Mouse (Mus musculus): ENCODE results near the gene Fyn.

Fyn gene

DNA sequence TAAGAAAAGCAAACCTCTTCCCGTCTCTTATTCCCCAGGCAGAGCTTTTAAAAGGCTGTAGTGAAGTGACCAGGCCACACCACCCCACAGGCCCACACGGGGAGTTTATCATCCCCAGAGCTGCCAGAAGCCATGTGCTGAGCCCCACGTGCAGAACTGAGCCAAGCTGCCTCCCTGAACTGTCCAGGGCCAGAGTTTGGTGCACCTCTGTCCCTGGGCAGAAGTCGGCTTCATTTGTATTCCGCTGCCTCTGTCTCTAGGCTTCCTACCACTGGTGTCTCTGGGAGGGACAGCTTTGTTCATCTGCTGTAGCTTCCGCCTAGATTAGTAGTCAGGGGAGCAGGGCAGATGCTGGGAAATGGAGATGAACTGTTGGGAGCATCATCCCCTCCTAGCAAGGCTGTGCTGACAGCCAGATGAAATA, 172.8 kb downstream of the Fyn start:
- DNase-seq = peak; percentile 28 to 30

DNA sequence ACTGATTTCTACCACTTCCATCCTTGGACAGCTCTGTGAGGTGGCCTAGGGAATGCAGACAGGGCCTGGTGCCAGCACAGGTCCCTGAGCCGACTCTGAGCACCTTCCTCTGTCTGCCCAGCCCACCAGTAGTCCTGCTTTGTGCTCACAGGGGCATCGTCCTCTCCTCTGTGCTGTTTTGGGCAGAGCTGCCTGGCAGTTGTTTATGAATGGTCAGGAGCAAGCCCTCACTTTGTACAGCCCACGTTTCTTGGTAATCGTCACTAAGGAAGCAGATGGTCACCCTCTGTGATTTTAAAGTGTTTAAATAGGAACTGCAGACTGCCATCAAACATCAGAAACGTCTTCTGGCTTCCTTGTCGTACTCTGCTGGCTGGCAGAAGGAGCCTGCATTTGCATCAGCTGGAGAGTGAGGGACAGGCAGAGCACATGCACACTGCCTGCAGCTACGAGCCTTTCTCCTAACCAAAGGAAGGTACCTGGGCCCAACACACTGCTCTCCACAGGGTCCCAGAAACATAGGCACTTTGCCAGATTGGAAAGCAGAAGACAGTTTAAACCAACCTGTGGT, 173.4 kb downstream of the Fyn start:
- peak; percentile 81 to 83 for DNase-seq

DNA sequence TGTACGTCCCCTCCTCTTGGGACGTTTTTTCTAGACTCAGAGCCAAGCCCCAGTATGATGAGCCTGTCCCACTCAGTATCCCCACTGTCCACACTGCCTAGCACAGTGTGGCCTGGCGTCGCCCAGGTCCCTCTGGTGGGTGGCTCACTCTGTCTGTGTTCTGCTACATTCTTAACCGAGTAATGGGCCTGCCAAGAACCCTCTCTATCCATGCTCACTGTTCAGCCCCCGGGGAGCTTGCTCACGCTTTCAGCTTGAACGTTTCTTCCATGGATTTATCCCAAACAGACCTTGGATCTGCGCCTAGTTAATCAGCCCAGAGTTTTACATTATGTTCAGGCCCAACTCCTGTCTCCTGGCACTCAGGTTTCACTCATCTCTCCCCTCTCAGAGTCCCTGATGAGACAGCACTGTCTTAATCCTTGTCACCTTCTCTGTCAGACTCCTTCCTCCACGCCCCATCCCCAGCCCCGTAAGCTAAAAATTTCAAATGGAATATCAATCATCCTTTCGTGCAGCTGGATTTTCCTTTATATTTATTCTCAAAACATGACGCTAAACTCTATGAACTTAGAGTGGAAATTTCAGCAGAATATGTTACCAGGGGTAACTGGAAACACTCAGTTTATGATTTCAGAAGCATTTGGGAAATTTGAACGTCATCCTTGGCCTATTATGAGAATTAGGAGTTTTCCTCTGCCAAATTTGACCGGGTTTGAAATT, 174.0 kb downstream of the Fyn start:
- DNase-seq = peak; percentile 67 to 76

DNA sequence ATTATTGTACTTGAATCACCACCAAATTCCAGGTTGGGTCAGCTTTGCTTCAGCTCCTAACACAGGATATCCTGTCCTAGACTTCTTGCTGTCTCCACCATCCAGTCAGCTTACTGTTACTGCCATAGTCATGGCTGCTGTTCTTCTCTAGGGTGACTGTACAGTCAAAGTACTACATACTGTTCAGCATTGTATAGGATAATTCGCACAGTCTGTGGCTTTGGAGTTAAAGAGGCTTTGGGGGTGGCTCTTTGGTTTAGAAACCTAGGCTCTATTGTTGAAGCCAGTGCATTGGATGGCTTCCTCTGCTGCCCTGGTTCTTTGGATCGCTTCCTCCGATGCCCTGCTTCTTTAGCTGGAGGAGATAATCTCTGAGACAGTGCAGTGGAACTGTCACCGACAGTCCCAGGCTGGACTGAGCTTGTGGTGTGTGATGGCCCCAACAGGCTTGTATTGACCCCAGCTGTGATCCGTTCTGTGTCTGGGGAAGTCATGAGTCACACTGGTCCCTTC, 174.7 kb downstream of the Fyn start:
- no peak for DNase-seq

DNA sequence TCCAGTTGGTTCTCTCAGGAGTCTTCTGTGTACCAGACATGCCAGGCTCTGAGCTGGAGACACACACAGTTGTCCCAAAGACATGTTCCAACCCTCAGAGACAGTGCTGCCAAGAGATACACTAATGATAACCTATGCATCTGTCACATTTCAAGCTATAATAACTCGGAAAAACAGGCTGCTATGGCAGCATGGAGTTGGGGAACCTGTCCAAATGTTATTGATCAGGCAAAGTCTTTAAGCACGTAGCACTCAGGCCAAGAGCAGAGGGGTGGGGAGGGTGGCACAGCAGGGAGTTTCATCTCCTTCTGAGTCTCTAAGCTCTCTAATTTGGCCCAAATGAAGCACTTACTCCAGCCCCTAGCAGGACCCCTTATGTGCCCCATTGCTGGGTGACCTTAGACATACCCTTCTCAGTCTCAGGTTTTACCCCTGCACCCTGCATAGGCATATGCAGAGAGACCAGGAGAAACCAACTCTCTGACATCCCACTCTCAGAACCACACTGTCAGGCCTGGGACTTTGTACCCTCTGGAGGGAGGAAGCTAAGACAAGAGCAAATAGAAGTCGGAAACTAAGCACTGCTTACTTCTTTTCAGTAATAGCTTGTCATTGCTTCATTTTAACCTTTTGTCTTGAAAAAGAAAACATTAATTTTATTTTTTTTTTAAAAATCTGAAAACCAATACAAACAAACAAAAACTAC, 178.9 kb downstream of the Fyn start:
- DNase-seq = no peak

DNA sequence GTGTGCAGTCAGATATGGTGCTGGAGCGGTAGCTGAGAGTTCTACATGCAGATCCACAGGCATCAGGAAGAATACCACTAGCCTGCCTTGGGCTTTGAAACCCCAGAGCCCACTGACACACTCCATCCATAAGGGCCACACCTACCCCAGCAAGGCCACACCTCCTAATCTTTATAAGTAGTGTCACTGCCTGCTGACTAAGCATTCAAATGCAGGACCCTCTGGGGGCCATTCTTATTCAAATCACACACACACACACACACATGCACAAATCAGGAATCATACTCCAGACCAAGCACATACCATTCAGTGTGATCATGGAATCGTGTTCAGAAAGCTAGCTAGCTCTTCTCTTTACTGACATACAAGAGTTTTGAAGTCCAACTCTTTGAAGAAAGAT, 182.1 kb downstream of the Fyn start:
- DNase-seq = no peak

DNA sequence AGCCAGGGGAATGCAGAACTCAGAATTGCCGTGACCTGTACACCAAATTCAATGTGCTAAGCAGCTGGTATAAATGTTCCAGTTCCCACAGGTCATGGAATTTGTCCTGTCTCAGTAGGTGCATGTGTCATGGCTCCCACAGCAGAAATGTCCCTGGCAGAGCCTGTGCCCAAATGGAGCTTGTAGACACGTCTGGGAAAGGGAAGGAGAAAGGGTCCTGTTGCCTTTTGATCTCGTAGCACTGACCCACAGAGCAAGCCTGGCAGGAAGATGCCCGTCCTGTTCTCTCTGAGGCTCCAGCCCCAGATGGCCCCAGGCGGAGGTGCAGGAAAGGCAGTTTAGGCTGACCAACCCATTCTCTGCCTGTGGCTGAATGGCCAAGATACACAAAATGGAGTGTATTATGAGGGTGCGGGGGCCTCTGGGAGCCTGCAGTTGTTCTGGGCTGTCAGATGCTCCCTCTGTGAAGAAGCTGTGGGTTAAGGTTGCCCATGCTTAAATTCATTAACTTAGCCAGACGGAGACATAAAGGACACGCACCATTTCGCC, 183.1 kb downstream of the Fyn start:
- DNase-seq = peak; percentile 34 to 40

DNA sequence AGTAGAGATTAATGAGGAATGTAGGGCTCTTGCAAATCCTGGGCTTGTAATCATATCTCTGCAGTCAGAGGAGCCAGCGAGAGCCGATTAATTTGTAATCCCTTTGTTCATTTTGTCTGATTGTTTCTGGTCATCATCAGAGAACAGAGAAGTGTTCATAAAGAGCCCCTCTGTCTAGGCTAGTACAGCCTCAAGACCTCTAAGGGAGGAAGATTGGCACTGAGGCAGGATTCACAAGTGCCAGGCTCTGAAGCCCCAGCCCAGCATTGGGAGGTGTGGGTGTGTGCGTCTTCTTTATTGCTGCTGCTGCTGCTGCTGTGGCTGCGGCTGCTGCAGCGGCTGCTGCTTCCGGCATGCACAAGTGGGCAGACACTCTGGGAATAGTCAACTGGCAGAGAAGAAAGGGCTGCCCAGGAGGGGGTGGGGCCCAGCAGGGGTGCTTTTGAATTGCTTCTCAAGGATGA, 183.7 kb downstream of the Fyn start:
- peak in 1 of 2 experiments; percentile 52 for DNase-seq

DNA sequence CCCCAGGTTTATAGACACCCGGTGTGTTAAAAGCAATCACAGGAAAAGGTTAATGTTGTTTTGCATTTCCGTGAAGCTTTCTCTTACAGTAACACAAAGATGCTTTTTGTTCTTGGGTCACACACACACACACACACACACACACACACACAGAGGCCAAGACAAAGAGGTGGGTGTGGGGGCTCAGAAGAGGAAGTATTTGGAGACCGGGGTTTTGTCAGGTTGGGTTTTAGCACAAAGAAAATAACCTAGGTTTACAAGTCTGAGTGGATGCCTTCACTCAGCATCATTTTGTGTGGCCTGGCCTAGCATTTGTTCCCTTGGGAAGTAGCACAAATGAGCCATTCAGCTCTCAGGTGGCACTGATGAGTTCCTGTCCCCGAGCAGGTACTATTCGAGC, 184.2 kb downstream of the Fyn start:
- DNase-seq = no peak

DNA sequence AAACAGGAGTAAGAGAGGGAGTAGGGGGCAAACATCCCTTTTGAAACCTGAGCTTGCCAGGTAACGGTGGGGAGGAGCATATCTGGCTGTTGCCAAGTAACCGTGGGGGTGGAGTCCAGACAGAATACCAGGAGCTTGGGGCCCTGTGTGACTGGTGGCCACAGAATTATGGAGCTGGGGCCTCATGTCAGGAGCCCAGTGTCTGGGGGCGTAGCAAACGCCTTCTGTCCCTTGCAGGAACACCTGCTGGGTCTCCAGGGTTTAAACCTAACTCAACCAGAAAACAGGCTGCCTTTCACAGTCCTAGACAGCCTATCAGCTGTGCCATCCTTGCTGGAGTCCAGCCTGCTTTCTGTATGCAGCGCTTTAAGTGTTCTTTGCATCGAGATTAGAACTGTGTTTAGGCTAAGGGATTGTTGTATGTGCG, 186.6 kb downstream of the Fyn start:
- peak; percentile 34 to 50 for DNase-seq

DNA sequence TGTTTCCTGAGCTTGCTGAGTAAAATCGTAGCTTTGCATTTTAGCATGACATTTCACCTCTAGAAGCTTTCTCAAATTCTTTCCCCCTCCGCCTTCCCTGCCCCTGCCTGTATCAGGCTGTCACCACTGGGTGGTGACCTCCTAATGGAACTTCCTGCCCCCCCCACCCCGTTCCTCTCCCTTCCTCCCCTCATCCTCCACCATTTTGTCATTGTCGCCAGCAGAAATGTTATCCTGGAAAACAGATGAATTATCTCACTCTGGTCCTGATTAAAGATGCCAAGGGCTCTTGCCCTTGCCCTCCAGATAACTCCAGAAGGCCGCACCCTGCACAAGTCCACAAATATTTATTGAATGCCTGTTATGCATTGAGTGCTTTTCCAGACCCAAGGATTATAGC, 187.1 kb downstream of the Fyn start:
- DNase-seq = no peak

DNA sequence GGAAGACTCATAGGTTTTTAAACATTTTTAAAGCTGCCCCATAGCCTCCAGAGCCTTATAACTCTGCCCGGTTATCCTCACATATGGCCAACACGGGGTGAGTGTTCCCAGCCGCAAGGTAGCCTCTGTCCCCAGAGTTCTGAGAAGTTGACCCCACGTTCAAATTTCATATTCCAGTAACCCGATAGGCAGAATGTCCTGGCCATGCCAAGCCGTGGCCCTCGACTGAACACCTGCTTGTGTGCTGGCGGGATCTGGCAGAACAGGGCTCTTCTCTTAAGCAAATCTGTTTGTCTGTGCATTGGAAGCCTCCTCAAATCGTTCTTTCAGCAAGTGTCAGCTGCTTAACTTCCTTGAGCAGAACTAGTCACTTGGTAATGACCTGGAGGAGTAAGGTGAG, 188.7 kb downstream of the Fyn start:
- no peak for DNase-seq

DNA sequence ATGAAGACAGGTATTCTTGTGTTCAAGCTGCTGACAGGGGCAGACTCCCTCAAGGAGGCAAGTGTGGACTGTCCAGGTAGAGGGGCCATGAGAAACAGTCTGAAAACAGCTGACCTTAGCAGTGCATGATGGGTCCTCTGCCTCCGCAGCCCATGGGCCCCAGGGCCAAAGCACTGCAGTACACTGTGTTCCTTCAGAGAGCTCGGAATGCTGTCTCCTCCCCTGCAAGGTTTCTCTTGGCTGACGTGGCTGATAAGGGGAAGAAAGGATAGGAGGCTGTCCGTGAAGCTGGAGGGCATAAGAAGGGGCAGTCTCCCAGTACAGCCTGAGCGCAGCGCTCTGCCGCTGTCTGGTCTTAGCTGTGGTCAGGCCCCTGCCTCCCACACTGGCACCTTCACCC, 189.2 kb downstream of the Fyn start:
- DNase-seq = no peak

DNA sequence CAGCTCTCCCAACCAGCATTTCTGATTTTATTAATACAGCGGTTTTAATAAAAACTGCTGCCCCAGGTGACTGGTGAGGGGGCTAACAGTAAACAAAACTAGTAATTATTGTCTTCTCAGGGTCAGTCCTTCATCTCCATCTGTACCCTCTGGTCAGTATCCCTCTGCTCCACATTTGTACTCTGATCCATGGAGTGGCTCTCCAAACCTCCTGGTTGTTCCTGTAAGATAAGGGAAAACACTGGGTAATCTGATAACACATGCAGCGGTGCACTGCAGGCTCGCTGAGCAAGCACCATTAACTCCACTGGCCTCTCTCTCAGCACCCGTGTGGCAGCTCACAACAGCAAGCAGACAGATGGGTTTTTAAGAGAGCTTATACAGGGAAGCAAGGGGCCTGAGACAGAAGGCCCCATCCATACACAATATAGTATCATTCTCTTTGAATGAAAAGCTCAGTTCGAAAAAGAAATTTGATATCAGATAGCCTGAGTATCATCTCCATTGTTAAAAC, 189.9 kb downstream of the Fyn start:
- no peak for DNase-seq

DNA sequence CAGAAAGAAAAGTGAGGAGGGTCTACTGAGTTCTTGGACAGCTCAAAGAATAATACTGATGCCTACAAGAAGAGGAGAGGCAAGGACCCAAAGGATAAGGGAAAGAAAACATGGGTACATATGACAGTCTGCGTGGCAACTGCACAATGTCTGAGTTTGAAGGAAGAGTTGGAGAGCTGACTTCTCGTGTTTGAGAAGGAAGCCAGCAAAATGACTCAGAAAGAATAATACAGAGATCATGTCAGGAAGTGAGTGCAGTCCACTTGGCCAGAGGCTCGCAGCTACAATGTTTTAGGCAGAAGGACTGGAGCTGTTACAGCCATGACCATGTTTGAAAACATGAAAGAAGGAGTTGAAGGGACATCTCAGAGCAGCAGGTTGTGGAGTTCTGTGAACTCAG, 190.7 kb downstream of the Fyn start:
- DNase-seq = no peak

DNA sequence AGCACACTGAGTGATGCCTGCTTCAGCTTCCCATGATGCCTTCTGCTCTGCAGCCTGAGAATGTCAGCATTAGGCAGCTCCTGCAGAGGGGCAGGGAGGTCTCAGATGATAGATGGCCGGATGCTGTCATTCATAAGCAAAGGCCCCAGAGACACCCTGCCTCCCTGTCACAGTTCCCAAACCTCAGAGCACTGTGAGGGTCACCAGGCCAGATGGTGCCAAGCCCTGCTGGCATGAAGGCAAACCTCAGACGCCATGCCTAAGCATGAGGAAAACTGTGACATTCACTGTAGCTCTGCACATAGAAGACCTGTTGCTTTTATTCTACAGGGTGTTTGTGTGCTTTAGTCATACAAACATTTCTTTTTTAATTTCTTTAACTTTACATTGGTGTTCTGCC, 193.7 kb downstream of the Fyn start:
- DNase-seq = peak; percentile 36 to 60

DNA sequence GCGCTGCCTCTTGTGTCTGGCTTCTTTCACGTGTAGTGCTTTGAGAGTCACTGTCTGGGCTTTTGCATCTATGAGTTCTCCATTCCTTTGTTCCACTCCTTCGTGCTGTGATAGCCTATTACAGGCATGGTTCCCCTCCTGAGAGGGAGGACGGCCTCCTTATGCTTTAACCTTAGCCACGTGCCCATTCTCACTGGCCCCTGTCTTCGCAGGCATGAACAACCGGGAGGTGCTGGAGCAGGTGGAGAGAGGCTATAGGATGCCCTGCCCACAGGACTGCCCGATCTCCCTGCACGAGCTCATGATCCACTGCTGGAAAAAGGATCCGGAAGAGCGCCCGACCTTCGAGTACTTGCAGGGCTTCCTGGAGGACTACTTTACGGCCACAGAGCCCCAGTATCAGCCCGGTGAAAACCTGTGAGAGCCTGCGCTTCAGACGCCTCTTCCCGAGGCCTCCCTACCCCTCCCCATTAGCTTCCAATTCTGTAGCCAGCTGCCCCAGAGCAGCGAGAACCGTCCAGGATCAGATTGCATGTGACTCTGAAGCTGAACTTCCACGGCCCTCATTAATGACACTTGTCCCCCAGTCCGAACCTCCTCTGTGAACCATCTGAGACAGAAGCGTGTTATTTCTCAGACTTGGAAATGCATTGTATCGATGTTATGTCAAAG, 195.0 kb downstream of the Fyn start:
- DNase-seq = no peak

DNA sequence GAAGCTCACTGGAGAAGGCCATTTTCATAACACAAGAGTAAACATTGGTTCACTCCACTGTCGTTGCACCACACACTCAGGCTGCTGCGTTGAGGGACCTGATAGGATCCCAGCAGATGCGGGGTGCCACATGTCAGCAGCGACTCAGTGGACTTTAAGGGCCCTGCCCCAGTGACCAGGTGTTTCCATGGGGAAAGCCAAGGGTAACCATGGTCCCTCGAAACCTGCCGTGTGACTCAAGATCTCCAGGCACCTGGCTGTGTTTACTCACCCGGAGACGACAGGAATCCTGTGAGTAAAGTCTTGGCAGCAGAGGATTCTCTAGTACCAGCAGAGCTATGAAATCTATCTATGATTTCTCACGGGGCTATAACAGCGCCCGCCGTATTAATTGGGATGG, 198.2 kb downstream of the Fyn start:
- DNase-seq = no peak

DNA sequence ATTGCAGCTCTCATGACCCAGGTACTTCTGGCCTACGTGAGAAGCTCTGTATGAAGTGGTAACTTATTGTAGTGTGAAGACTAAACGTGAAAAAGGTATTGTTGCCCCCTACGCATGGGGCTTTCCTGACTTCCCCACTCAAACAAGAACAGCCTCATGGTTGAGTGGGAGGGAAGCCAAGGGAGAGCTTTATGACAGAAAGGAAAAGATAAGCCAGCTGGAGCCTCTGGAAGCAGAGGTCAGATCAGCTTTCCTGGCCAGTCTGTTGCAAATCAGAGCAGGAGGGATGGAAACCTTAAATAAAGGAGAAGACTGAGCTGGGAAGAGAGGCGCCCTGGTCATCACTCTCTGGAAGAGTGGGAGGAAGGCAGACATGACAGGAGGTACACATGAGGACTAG, 200.3 kb downstream of the Fyn start:
- DNase-seq = no peak

DNA sequence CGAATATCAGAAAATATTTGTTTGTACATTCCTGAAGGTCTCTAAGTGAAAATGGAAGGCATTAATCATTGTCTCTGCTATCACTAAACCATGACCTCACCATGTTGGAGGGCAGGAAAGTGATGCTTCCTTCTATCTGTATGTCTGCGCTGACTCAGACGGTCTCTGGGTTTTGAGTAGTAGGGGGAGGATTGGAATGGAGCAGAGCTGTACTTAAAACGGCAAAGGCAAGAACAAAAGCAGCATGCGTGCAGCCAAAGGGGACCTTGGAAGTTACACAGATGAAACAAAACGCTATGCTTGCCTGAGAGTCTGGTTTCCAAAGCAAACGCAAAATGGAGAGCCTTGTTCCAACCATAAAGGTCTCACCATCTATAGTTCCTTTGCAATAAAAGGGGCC, 202.4 kb downstream of the Fyn start:
- DNase-seq = no peak

DNA sequence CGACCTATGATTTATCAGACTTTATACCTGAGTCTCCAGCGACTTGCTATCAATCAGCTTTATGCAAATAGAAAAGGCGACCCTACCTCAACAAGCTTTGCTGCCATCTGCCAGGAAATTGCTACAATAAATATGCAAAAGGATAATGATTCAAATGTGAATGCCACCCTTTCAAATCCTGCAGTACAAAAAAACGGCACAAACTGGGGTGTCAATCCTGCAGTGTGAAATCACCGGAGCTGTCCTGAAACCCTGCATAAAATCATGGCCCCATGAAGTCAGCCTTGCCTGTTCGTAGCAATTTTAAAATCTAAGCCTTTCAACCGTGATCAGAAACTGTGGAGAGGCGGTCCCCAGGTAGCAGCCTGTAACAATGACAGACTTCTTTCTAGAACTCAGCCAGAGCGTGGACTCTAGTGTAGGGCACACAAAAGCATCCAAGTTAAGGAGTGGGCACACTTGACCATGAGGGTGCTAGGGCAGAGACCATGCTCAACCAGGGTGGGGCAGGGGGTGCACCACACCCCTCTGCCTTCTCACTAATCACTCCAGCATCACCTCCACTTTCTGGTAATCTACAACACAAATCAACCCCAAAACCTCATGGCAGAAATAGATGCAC, 203.5 kb downstream of the Fyn start:
- no peak for DNase-seq

DNA sequence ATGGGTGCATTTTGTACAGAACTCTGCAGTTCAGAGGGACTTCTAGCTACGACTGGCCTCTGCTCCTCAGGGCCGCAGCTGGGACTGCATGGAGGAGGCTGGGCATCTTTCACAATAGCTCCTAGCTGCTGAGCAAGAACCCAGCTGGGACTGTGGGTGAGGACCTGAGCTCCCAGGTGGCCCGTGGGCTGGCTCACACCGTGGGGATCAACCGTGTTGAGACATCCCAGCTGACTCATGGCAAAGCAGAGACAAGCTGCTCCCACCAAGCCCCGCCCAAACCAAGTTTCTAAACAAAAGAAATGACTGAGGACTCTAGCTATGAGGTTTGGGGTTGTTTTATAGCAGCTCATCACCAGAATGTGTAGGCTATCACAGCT, 204.0 kb downstream of the Fyn start:
- no peak for DNase-seq
